In genomic region chr12:86821183-86821582, GRCm38 (mm10) we compare ENCODE assay signal across 15 mouse cellular contexts.
A peak's percentile ranks its signal among the peaks of the same experiment; 100 is the strongest.
DNase-seq lines count a peak whose midpoint lies in the region; ATAC-seq and TF ChIP-seq lines count a peak whose summit lies in the region.
"Had no signal": no experiment of that assay in that cellular context is flagged by ENCODE, and none has a peak within 500 bp of the region (broad histone marks: within the 10 kb centered on the region; RNA-seq: fewer than 3 reads in every experiment).

No protein-coding gene starts in this region.

- TF ChIP-seq POLR2A in cerebellum, adult 2 months (IDR thresholded peaks at IDR 0.05; ENCODE audit: borderline replicate concordance, insufficient read depth, low read length) = no peak

- no peak for ATAC-seq in forebrain, embryonic 12.5 days (ENCODE audit: low FRiP score)
- no peak for ATAC-seq in hindbrain, postnatal 0 days
- no peak for ATAC-seq in neural tube, embryonic 14.5 days (ENCODE audit: low read depth)

- no peaks in the 10 kb centered on the region for H3K27me3 ChIP-seq in cerebellum, adult 2 months (ENCODE audit: control insufficient read depth, insufficient read depth, low read length)
- H3K27me3 ChIP-seq in forebrain, embryonic 12.5 days = no peaks in the 10 kb centered on the region
- H3K27me3 ChIP-seq in hindbrain, postnatal 0 days (ENCODE audit: insufficient read depth, low read length) = no peaks in the 10 kb centered on the region
- H3K27me3 ChIP-seq in neural tube, embryonic 14.5 days (ENCODE audit: control insufficient read depth, insufficient read depth, low read length) = no peaks in the 10 kb centered on the region
- H3K27me3 ChIP-seq in heart, embryonic 10.5 days (ENCODE audit: insufficient read depth, poor library complexity, severe bottlenecking) = no peaks in the 10 kb centered on the region
- H3K27me3 ChIP-seq: heart, embryonic 12.5 days; limb, embryonic 13.5 days; megakaryocyte, embryonic 14.5 days had no signal

- H3K36me3 ChIP-seq in forebrain, embryonic 12.5 days (replicated peaks) = no peaks in the 10 kb centered on the region
- no peaks in the 10 kb centered on the region for H3K36me3 ChIP-seq in hindbrain, postnatal 0 days (ENCODE audit: insufficient read depth, low read length)
- no peaks in the 10 kb centered on the region for H3K36me3 ChIP-seq in neural tube, embryonic 14.5 days (ENCODE audit: control insufficient read depth, insufficient read depth, low read length)
- H3K36me3 ChIP-seq in heart, embryonic 10.5 days = no peaks in the 10 kb centered on the region
- H3K36me3 ChIP-seq: G1E; heart, embryonic 12.5 days; limb, embryonic 13.5 days had no signal

- TF ChIP-seq CTCF in cerebellum, adult 2 months (IDR thresholded peaks at IDR 0.05; ENCODE audit: borderline replicate concordance, insufficient read depth, low read depth, low read length) = no peak
- no peak for TF ChIP-seq CTCF in hindbrain, postnatal 0 days (IDR thresholded peaks at IDR 0.05; ENCODE audit: low read depth)

- peak; percentile 22 for DNase-seq in cerebellum, adult 9-11 months
- DNase-seq in cerebellum, adult 2 months = no peak
- DNase-seq in hindbrain, postnatal 0 days (ENCODE audit: low spot score) = no peak
- no peak for DNase-seq in adrenal gland, postnatal 10 days
- DNase-seq in heart, embryonic 10.5 days (ENCODE audit: low spot score) = no peak
- DNase-seq in layer of hippocampus, adult 9-11 months = no peak
- DNase-seq: cerebellum, adult 18-20 months; lung, adult 2 months; thymus, adult 18-20 months had no signal

- peaks cover 46% of the 10 kb centered on the region for H3K4me1 ChIP-seq in cerebellum, adult 2 months (ENCODE audit: control insufficient read depth, insufficient read depth, low read length)
- H3K4me1 ChIP-seq in forebrain, embryonic 12.5 days = peaks cover 79% of the 10 kb centered on the region
- H3K4me1 ChIP-seq in hindbrain, postnatal 0 days (ENCODE audit: insufficient read depth, low read length) = peaks cover 37% of the 10 kb centered on the region
- peaks cover 48% of the 10 kb centered on the region for H3K4me1 ChIP-seq in neural tube, embryonic 14.5 days (ENCODE audit: control insufficient read depth, insufficient read depth, low read length)
- H3K4me1 ChIP-seq in heart, embryonic 10.5 days = peaks cover 77% of the 10 kb centered on the region

- H3K9ac ChIP-seq in forebrain, embryonic 12.5 days = no peak overlapping the region
- no peak overlapping the region for H3K9ac ChIP-seq in hindbrain, postnatal 0 days (replicated peaks; ENCODE audit: low read length)
- no peak overlapping the region for H3K9ac ChIP-seq in neural tube, embryonic 14.5 days (replicated peaks; ENCODE audit: low read depth, low read length)
- H3K9ac ChIP-seq: heart, embryonic 12.5 days; limb, embryonic 13.5 days had no signal

- WGBS in cerebellum, adult 2 months = 68% methylated on average over 6 of the region's 6 CpGs
- 55% methylated on average over 6 of the region's 6 CpGs for WGBS in forebrain, embryonic 12.5 days
- WGBS in hindbrain, postnatal 0 days = 38% methylated on average over 6 of the region's 6 CpGs
- WGBS in neural tube, embryonic 14.5 days = 49% methylated on average over 6 of the region's 6 CpGs
- 76% methylated on average over 6 of the region's 6 CpGs for WGBS in heart, embryonic 10.5 days

- H3K4me2 ChIP-seq in forebrain, embryonic 12.5 days = no peak overlapping the region
- no peak overlapping the region for H3K4me2 ChIP-seq in hindbrain, postnatal 0 days (ENCODE audit: low read depth, low read length)
- no peak overlapping the region for H3K4me2 ChIP-seq in neural tube, embryonic 14.5 days (ENCODE audit: low read depth, low read length)
- H3K4me2 ChIP-seq: heart, embryonic 12.5 days; limb, embryonic 13.5 days had no signal

- H3K4me3 ChIP-seq in cerebellum, adult 2 months (replicated peaks; ENCODE audit: insufficient read depth, low read depth, low read length) = no peak overlapping the region
- no peak overlapping the region for H3K4me3 ChIP-seq in forebrain, embryonic 12.5 days (replicated peaks)
- H3K4me3 ChIP-seq in hindbrain, postnatal 0 days (ENCODE audit: low read length) = no peak overlapping the region
- no peak overlapping the region for H3K4me3 ChIP-seq in neural tube, embryonic 14.5 days (ENCODE audit: low read depth, low read length)
- no peak overlapping the region for H3K4me3 ChIP-seq in heart, embryonic 10.5 days
- H3K4me3 ChIP-seq: heart, embryonic 12.5 days; limb, embryonic 13.5 days; megakaryocyte, embryonic 14.5 days had no signal

- no peaks in the 10 kb centered on the region for H3K9me3 ChIP-seq in forebrain, embryonic 12.5 days
- H3K9me3 ChIP-seq in hindbrain, postnatal 0 days (ENCODE audit: low read length) = no peaks in the 10 kb centered on the region
- H3K9me3 ChIP-seq in neural tube, embryonic 14.5 days (ENCODE audit: control insufficient read depth, low read length) = no peaks in the 10 kb centered on the region
- no peaks in the 10 kb centered on the region for H3K9me3 ChIP-seq in heart, embryonic 10.5 days
- H3K9me3 ChIP-seq: heart, embryonic 12.5 days; limb, embryonic 13.5 days; megakaryocyte, embryonic 14.5 days had no signal

- no peak overlapping the region for H3K27ac ChIP-seq in cerebellum, adult 2 months (ENCODE audit: insufficient read depth, low read length)
- H3K27ac ChIP-seq in forebrain, embryonic 12.5 days = peak overlapping the region; percentile 70
- peak overlapping the region; percentile 51; the same call in 1 of the 2 replicates for H3K27ac ChIP-seq in hindbrain, postnatal 0 days
- H3K27ac ChIP-seq in neural tube, embryonic 14.5 days (ENCODE audit: low read depth, low read length) = peak overlapping the region; percentile 48; the same call in 1 of the 2 replicates
- no peak overlapping the region for H3K27ac ChIP-seq in heart, embryonic 10.5 days
- H3K27ac ChIP-seq: limb, embryonic 13.5 days had no signal

Comparison
In these comparisons a context has a peak if more than half of its experiments do, and no peak if none do; other contexts are left out.
1. H3K27ac ChIP-seq: peak in forebrain, embryonic 12.5 days (single experiment), hindbrain, postnatal 0 days (single experiment) and neural tube, embryonic 14.5 days (single experiment); none in cerebellum, adult 2 months (single experiment) and heart, embryonic 10.5 days (single experiment).